Mouse (Mus musculus): ENCODE results near the gene Efhc1. TPM values are rescaled to one million over a fixed set of nuclear protein-coding genes. Genes with fewer than 3 reads are reported as not detected.
A peak's percentile ranks its signal among the peaks of the same experiment; 100 is the strongest.

Gene Efhc1
- polyA plus RNA-seq, 1 experiment from 2014 or later: 1.9 TPM

- Histone ChIP-seq H3K9ac (replicated peaks; ENCODE audit: low read depth, low read length) (no peak overlapping the region), H3K4me3 (ENCODE audit: low read depth, low read length) (no peak overlapping the region), H3K27me3 (ENCODE audit: control insufficient read depth, insufficient read depth, low read length) (no peaks in the 10 kb centered on the region), H3K27ac (ENCODE audit: low read depth, low read length) (no peak overlapping the region), H3K4me1 (ENCODE audit: control insufficient read depth, insufficient read depth, low read length) (no peaks in the 10 kb centered on the region), H3K36me3 (ENCODE audit: control insufficient read depth, insufficient read depth, low read length) (no peaks in the 10 kb centered on the region), H3K4me2 (ENCODE audit: low read depth, low read length) (no peak overlapping the region), H3K9me3 (ENCODE audit: control insufficient read depth, low read length) (no peaks in the 10 kb centered on the region)
- ATAC-seq (ENCODE audit: low read depth): 0 out of 2 replicates have a peak, but pooled peaks have one; percentile 31
Measured at GRCm38 (mm10) chr1:21033792-21034119, 82.3 kb downstream of the Efhc1 start.

- no peak overlapping the region for H3K27ac ChIP-seq (ENCODE audit: low read depth, low read length)
- no peak for ATAC-seq (ENCODE audit: low read depth)
- no peak overlapping the region for H3K9ac ChIP-seq (replicated peaks; ENCODE audit: low read depth, low read length)
- no peaks in the 10 kb centered on the region for H3K4me1 ChIP-seq (ENCODE audit: control insufficient read depth, insufficient read depth, low read length)
- no peak overlapping the region for H3K4me3 ChIP-seq (ENCODE audit: low read depth, low read length)
- H3K9me3 ChIP-seq (ENCODE audit: control insufficient read depth, low read length): no peaks in the 10 kb centered on the region
- no peaks in the 10 kb centered on the region for H3K27me3 ChIP-seq (ENCODE audit: control insufficient read depth, insufficient read depth, low read length)
- 80% methylated on average over 6 of the region's 6 CpGs for WGBS
- no peak overlapping the region for H3K4me2 ChIP-seq (ENCODE audit: low read depth, low read length)
- no peaks in the 10 kb centered on the region for H3K36me3 ChIP-seq (ENCODE audit: control insufficient read depth, insufficient read depth, low read length)
Measured at GRCm38 (mm10) chr1:21035878-21036277, 84.5 kb downstream of the Efhc1 start.

GRCm38 (mm10) chr1:21037881-21038601 is 86.6 kb downstream of the Efhc1 start:
- Histone ChIP-seq H3K9me3 (ENCODE audit: control insufficient read depth, low read length) (no peaks in the 10 kb centered on the region), H3K27ac (ENCODE audit: low read depth, low read length) (no peak overlapping the region), H3K36me3 (ENCODE audit: control insufficient read depth, insufficient read depth, low read length) (no peaks in the 10 kb centered on the region), H3K27me3 (ENCODE audit: control insufficient read depth, insufficient read depth, low read length) (no peaks in the 10 kb centered on the region), H3K4me1 (ENCODE audit: control insufficient read depth, insufficient read depth, low read length) (no peaks in the 10 kb centered on the region), H3K4me3 (ENCODE audit: low read depth, low read length) (no peak overlapping the region), H3K4me2 (ENCODE audit: low read depth, low read length) (no peak overlapping the region), H3K9ac (replicated peaks; ENCODE audit: low read depth, low read length) (no peak overlapping the region)
- ATAC-seq (ENCODE audit: low read depth): no peak
- 88% methylated on average over 6 of the region's 6 CpGs for WGBS

GRCm38 (mm10) chr1:21039564-21039963 is 88.1 kb downstream of the Efhc1 start:
- 82% methylated on average over 3 of the region's 3 CpGs for WGBS
- Histone ChIP-seq H3K27ac (ENCODE audit: low read depth, low read length) (no peak overlapping the region), H3K4me1 (ENCODE audit: control insufficient read depth, insufficient read depth, low read length) (no peaks in the 10 kb centered on the region), H3K4me2 (ENCODE audit: low read depth, low read length) (no peak overlapping the region), H3K27me3 (ENCODE audit: control insufficient read depth, insufficient read depth, low read length) (no peaks in the 10 kb centered on the region), H3K9ac (replicated peaks; ENCODE audit: low read depth, low read length) (no peak overlapping the region), H3K36me3 (ENCODE audit: control insufficient read depth, insufficient read depth, low read length) (no peaks in the 10 kb centered on the region), H3K4me3 (ENCODE audit: low read depth, low read length) (no peak overlapping the region), H3K9me3 (ENCODE audit: control insufficient read depth, low read length) (no peaks in the 10 kb centered on the region)
- ATAC-seq (ENCODE audit: low read depth): no peak

- no peak overlapping the region for H3K9ac ChIP-seq (replicated peaks; ENCODE audit: low read depth, low read length)
- H3K9me3 ChIP-seq (ENCODE audit: control insufficient read depth, low read length): no peaks in the 10 kb centered on the region
- no peaks in the 10 kb centered on the region for H3K27me3 ChIP-seq (ENCODE audit: control insufficient read depth, insufficient read depth, low read length)
- ATAC-seq (ENCODE audit: low read depth): no peak
- no peaks in the 10 kb centered on the region for H3K36me3 ChIP-seq (ENCODE audit: control insufficient read depth, insufficient read depth, low read length)
- no peak overlapping the region for H3K27ac ChIP-seq (ENCODE audit: low read depth, low read length)
- WGBS: 91% methylated on average over 7 of the region's 7 CpGs
- H3K4me1 ChIP-seq (ENCODE audit: control insufficient read depth, insufficient read depth, low read length): no peaks in the 10 kb centered on the region
- no peak overlapping the region for H3K4me2 ChIP-seq (ENCODE audit: low read depth, low read length)
- H3K4me3 ChIP-seq (ENCODE audit: low read depth, low read length): no peak overlapping the region
Measured at GRCm38 (mm10) chr1:21040173-21040572, 88.7 kb downstream of the Efhc1 start.

Other genes with a start within 250 kb of the Efhc1 start
- gene Il17a, start 220.7 kb upstream of the Efhc1 start, polyA plus RNA-seq (2014; fragmentation: Nextera tagmentation; extraction: Ambion mirVana): not detected in 2 replicates
- gene Il17f, start 161.0 kb upstream of the Efhc1 start, polyA plus RNA-seq (2014; fragmentation: Nextera tagmentation; extraction: Ambion mirVana): not detected in 2 replicates
- 10.4 and 16.7 TPM in 2 replicates for gene Mcm3, start 131.3 kb upstream of the Efhc1 start, polyA plus RNA-seq (2014; fragmentation: Nextera tagmentation; extraction: Ambion mirVana)
- gene Paqr8, start 61.0 kb upstream of the Efhc1 start, polyA plus RNA-seq (2014; fragmentation: Nextera tagmentation; extraction: Ambion mirVana): 33.2 and 35.6 TPM in 2 replicates
- 2.0 and 2.6 TPM in 2 replicates for gene Tram2, start 127.6 kb downstream of the Efhc1 start, polyA plus RNA-seq (2014; fragmentation: Nextera tagmentation; extraction: Ambion mirVana)

Data from neural tube, embryonic 14.5 days (tissue).